Mouse (Mus musculus): ENCODE measurements at regions not wholly inside any gene's neighbourhood (a gene's known extent, or its start where the extent isn't known, plus 50 kb on each side); places are given as distances from the start of the nearest gene placed in this dataset.

GRCm38 (mm10) chr1:35429471-35429870 lies 579.7 kb downstream of the Plekhb2 start:
- DNase-seq: no peak

GRCm38 (mm10) chr1:35435721-35436120 lies 585.9 kb downstream of the Plekhb2 start:
- DNase-seq: no peak

DNA sequence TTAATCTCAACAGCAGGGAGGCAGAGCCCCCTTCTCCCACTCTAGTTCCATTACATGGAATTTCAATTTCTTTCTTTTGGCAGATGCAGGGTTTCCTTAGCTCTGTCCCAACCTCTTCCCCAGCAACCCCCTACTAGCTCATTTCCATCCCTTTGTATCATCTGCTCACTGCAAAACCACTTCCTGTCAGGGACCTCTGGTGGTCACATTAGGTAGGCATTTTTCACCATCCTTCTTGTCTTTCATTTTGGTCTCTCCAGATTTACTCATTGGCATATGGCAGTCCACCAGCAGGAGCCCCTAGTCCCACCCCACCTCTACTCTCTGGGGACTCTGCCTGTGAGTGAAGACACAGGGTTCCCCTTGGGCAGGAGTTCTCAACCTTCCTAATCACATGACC lies 597.6 kb downstream of the Plekhb2 start:
- no peak for DNase-seq

- DNase-seq: no peak
Observed at GRCm38 (mm10) chr1:35452441-35453107, 602.8 kb downstream of the Plekhb2 start.

DNA sequence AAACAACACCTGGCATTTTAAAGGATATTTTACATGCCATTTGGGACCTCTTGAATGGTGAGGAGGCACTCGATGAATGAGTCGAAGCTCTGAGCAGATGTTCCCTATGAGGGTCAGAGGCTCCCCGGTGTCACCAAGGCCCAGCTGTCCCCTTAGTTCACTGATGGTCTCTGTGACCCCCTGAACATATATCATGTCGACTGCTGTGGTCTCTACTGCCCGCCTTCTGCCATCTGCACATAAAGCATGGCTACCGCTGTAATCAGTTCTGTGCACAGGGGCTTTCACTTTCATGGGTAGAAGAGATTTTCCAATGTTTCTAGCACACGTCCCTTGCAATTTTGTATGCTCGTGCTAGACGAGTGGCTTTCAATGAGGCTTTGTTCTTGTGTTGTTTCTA lies 607.8 kb downstream of the Plekhb2 start:
- no peak for DNase-seq

- DNase-seq: peak; percentile 14
Observed at GRCm38 (mm10) chr1:35465081-35465480, 603.1 kb upstream of the Hs6st1 start.

GRCm38 (mm10) chr1:35469185-35469753 lies 598.9 kb upstream of the Hs6st1 start:
- DNase-seq: peak; percentile 47

- DNase-seq: no peak
Observed at GRCm38 (mm10) chr1:35478262-35478661, 589.9 kb upstream of the Hs6st1 start.

DNA sequence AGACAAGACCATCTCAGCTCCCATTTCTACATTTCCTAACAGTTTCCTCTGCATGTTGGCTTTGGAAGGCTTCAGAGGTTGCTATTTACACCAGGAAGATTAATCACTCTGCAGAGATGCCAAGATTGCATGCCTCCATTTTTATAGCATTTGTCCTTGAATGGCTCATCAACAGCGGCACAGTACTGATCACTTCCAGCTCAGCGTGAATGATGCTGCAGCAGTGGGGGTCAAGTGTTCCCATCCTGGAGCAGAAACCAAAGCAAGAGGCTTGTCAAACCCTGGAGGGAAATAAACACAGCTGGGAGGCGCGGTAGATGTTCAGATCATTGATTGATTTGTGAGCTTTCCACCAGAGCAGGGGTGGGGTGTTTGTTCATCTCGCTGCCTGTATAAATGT lies 572.2 kb upstream of the Hs6st1 start:
- DNase-seq: peak; percentile 21

DNA sequence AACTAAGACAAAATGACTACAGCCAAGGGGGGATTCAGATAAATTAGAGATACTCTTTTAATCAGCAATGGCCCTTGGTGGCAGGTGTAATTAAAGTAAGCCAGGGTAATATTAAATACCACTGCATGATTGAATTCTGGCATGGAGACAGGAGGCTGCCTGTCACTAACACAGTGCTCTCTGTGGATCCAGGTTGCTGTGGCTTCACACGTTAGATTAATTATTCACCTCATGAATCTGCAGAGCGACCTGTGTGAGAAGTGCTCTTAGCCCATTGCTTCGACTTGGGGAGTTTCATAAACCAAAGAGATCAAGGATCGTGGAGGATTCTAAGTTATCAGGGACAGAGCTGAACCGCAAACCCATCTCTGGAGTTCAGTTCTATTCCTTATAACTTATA lies 545.2 kb upstream of the Hs6st1 start:
- DNase-seq: no peak

- no peak for DNase-seq
Observed at GRCm38 (mm10) chr1:35523790-35524362, 544.3 kb upstream of the Hs6st1 start.

DNA sequence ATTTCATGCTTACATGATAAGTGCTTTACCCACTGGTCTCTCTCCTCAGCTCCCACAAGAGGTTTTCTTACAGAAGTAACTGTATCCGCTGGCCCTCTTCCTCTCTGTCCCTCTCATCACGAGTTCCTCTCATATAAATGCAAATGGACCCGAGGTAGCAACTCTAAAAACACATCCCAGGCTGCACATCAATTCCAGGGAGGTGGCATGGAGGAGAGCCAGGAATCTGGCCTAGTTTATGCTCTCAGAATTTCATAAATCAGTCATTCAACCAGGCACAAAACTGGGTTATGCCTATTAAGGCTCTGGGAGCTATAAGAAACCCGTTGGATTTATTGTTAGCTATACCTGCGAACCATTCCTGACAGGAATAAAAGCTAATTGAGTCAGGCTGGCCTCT lies 543.4 kb upstream of the Hs6st1 start:
- no peak for DNase-seq

- DNase-seq: no peak
Observed at GRCm38 (mm10) chr1:35527750-35528476, 540.3 kb upstream of the Hs6st1 start.

DNA sequence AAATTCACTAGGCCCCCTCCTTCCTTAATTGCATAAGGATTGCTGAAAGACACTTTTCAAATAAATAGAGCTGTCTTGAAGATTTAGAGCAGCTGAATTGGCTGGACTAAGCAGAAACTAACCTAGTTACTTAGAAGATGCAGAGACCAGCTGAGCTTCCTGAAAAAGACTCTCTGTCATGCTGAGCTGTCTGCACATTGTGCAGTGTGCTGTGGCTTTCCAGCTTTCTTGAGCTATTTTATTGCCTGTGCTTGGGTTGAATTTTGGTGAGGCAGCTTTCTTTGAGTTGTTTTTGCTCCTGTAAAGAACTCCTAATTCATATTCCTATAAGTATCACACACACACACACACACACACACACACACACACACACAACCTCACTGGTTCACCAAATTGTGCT lies 532.7 kb upstream of the Hs6st1 start:
- no peak for DNase-seq

GRCm38 (mm10) chr1:35536276-35536675 lies 531.9 kb upstream of the Hs6st1 start:
- no peak for DNase-seq

DNA sequence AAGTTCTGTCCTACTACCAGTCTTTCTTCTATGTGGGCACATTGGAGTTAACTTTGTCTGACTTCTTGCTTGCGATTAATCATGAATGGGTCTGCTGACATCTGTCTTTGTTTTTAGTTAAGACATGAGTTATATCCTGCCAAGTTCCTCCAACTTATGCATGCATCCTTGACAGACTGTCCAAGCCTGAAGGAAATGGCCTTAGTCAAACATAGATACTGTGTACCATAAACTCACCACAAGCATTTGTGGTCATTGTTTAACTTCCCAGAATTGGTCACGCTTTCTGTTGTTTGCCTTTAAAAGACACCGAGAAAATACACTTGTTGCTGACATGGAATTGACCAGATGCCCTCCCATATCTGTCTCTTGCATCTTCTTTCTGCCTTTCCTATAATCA lies 519.4 kb upstream of the Hs6st1 start:
- DNase-seq: no peak

DNA sequence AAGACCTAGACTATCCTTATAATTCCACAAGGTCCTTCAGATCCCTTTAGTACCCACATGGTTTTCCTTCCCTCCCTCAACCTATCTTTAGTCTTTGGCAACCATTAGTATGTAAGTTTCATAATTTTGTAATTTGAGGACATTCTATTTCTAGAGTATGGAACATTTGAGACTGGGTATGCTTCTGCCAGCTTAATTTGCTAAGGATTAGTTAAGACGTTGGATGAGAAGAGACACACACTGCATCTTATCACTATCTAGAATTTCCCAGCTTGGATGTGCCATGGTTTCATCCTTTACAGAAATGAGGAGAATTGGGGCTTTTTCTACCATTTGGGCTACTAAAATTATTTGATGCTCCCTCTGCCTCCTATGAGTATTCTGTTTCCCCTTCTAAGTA lies 516.7 kb upstream of the Hs6st1 start:
- DNase-seq: no peak

- no peak for DNase-seq
Observed at GRCm38 (mm10) chr1:35562786-35563185, 505.4 kb upstream of the Hs6st1 start.

- DNase-seq: peak; percentile 20
Observed at GRCm38 (mm10) chr1:35575203-35575602, 493.0 kb upstream of the Hs6st1 start.

DNA sequence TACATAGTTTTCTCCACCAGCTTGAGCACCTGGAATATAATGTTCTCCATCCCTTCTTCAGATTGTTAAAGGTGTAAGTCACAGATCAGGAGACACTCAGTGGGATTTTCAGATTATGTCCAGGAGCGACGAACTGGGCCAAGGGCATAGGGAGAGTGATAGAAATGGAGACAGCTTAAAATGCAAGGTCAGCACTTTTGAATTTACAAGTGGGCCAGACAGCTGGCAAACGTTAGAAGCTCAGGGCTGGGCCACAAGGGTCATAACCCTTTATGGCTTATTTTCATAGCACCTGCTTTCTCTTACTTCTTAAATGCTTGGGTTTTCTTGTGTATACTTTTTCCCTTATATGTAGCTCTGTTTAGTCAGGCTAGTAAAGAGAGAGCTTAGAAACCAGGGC lies 488.8 kb upstream of the Hs6st1 start:
- no peak for DNase-seq

DNA sequence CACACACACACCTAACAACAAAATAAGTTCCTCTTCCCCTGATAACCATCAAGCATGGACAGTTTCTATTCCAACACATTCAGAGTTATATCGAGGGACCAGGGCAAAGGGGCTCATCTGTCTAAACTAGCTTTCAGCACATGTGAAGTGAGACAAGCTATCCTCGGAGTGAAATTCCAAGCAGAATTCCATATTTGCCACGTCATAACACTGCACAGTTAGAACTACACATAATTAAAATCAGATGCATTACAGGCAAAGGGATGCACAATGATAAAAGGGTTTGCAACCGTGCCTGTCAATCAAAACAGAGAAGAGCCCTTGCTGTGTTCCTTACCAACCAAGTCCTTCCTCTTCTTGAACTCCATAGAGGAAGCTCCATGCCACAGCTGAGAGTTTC lies 488.2 kb upstream of the Hs6st1 start:
- no peak for DNase-seq

- DNase-seq: no peak
Observed at GRCm38 (mm10) chr1:35580474-35580873, 487.7 kb upstream of the Hs6st1 start.

DNA sequence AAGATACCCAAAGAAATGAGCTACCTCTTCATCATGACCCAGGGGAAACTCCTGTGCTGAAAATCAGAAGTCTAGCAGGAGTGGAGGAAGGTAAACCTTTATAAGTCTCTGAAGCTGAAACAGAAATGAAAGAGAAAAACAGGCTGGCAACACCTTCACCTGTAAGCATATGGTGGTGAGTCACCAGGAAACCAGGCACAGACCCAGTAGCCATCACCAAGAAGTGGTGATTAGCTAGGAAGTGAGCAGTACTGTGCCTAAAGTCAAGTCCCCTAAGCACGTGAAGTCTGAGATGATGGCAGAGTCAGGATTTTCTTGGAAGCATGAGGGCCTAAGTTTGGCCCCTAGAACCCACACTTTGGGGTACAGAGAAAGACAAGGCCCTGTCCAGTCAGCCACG lies 480.3 kb upstream of the Hs6st1 start:
- DNase-seq: no peak

DNA sequence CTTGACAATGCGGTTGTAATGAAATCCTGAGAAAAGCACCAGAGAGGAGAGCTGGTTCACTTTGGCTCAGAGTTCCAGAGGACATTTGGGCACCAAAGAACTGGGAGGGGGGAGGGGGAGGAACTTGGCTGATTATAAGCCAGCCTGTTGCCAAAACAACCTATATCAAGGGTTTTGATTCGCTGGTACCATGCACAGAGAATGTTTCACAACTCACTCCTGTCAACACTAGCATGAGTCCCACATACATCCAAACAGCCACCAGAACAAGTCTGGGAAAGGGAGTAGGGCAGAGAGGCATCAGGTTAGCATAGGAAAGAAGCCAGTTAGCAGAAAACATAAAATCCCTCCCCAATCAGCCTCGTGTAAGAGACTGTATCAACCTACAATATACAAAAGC lies 479.3 kb upstream of the Hs6st1 start:
- DNase-seq: no peak
